Comparison of ENCODE assay signal across 14 mouse cellular contexts in the genomic region with DNA sequence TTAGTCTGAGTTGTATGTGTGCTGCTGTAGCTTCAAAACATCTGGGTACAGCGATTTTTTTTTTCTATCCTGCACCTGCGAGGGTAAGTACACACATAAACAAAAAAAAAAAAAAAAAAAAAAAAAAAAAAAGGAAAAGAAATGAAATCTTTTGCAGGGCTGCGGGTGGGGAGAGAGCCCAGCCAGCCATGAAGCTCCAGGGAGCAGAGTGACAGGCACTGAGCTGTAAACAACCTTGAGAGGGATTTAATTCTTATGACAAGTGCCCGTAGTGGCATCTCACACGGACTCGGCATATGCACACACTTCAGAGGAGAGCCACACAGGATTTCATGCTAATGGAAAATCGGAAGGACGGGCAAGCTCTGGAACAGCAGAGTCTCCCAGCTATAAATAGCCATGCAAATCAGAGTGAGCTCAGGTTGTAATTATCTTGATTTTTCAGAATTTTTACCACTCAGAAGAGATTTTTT. TPM values are rescaled to one million over a fixed set of nuclear protein-coding genes. Genes with fewer than 3 reads are reported as not detected.
DNase-seq lines count a peak whose midpoint lies in the region; ATAC-seq lines count a peak whose summit lies in the region.
"Had no signal": no experiment of that assay in that cellular context is flagged by ENCODE, and none has a peak within 500 bp of the region (broad histone marks: within the 10 kb centered on the region; RNA-seq: fewer than 3 reads in every experiment).

No protein-coding gene starts in this region.

- no peaks in the 10 kb centered on the region for H3K9me3 ChIP-seq in heart, embryonic 15.5 days (replicated peaks)
- H3K9me3 ChIP-seq: G1E had no signal

- ATAC-seq in heart, embryonic 15.5 days (replicated peaks; ENCODE audit: insufficient number of reproducible peaks, insufficient read depth, low FRiP score, low read depth) = no peak
- ATAC-seq: inflammation-experienced regulatory T-cells, adult 6 months had no signal

- H3K36me3 ChIP-seq in heart, embryonic 15.5 days = no peaks in the 10 kb centered on the region
- H3K36me3 ChIP-seq: G1E had no signal

- no peak overlapping the region for H3K4me3 ChIP-seq in heart, embryonic 15.5 days

- H3K27ac ChIP-seq in heart, embryonic 15.5 days = no peak overlapping the region

- DNase-seq in heart, postnatal 36 days = no peak
- peak; percentile 14 for DNase-seq in cerebellum, adult 8-10 months
- DNase-seq in cerebellum, postnatal 25 days = peak; percentile 14 to 22
- peak; percentile 57 for DNase-seq in retina, postnatal 1 day
- DNase-seq in B cell, adult 2 months = no peak
- no peak for DNase-seq in lung, postnatal 25 days (ENCODE audit: low spot score)
- DNase-seq: gastrocnemius, postnatal 36 days; kidney, postnatal 10 days; layer of hippocampus, postnatal 36 days; liver; lung, postnatal 10 days had no signal

- H3K4me1 ChIP-seq in heart, embryonic 15.5 days (replicated peaks) = 0 out of 2 replicates have a peak, but pooled peaks cover 5% of the 10 kb centered on the region

- H3K27me3 ChIP-seq in heart, embryonic 15.5 days = no peaks in the 10 kb centered on the region

- peak overlapping the region; percentile 38; the same call in 1 of the 2 replicates for H3K4me2 ChIP-seq in heart, embryonic 15.5 days

- 52% methylated on average over 8 of the region's 8 CpGs for WGBS in heart, embryonic 15.5 days

- no peak overlapping the region for H3K9ac ChIP-seq in heart, embryonic 15.5 days

- intact Hi-C loops in heart, postnatal 36 days (cut with DNase I) = no loop called here

RNA-seq across cellular contexts. Expression of gene Mns1, which starts 43.9 kb away (rescaled TPM):
- polyA plus RNA-seq in heart, embryonic 15.5 days (2015; fragmentation: Nextera tagmentation; extraction: Ambion mirVana) = 13.1 and 14.0 TPM in 2 replicates
- total RNA-seq in heart, postnatal 36 days (2021) = under 1 TPM; 0.14 to 0.30 TPM

Comparison
In these comparisons a context has a peak if more than half of its experiments do, and no peak if none do; other contexts are left out.
1. DNase-seq: peak in cerebellum, adult 8-10 months (single experiment), cerebellum, postnatal 25 days (2 of 2) and retina, postnatal 1 day (single experiment); none in heart, postnatal 36 days (0 of 2), B cell, adult 2 months (0 of 2) and lung, postnatal 25 days (single experiment).